Mouse (Mus musculus) myocyte (in vitro differentiated cells): ENCODE measurements around the gene Map3k1.

Experiments used
- CEBPB ChIP-seq: IDR thresholded peaks from 2 replicates; pipeline ENCODE4 v1.6.1; 2011; ENCODE audit warnings: mild to moderate bottlenecking, moderate library complexity; ENCODE audit not compliant: poor library complexity, insufficient read depth, severe bottlenecking
- E2F4 ChIP-seq: IDR thresholded peaks from one replicate; pipeline ENCODE4 v1.6.1; 2011; ENCODE audit warnings: mild to moderate bottlenecking, control low read depth, moderate library complexity; ENCODE audit not compliant: insufficient read depth
- MAX ChIP-seq: IDR thresholded peaks from one replicate; pipeline ENCODE4 v1.6.1; 2011; ENCODE audit warnings: low read depth, mild to moderate bottlenecking, control low read depth
- MYOD1 ChIP-seq, 3 experiments: IDR thresholded peaks; one replicate each; pipeline ENCODE4 v1.6.1; 2011; ENCODE audit warnings: control low read depth in 2 of 3, low read depth in 2 of 3, mild to moderate bottlenecking in 2 of 3, moderate library complexity in 1 of 3; ENCODE audit not compliant: insufficient read length in 2 of 3, control insufficient read depth in 1 of 3
- MYOG ChIP-seq, 3 experiments: IDR thresholded peaks; one replicate each; pipeline ENCODE4 v1.6.1; 2011; ENCODE audit warnings: control low read depth in 2 of 3, low read depth in 2 of 3, mild to moderate bottlenecking in 2 of 3; ENCODE audit not compliant: insufficient read length in 2 of 3, control insufficient read depth in 1 of 3, insufficient read depth in 1 of 3
- POLR2A ChIP-seq: IDR thresholded peaks from one replicate; pipeline ENCODE4 v1.6.1; 2011; ENCODE audit warnings: low read depth, mild to moderate bottlenecking, control low read depth, moderate library complexity; ENCODE audit not compliant: insufficient read length
- POLR2AphosphoS2 ChIP-seq: IDR thresholded peaks from one replicate; pipeline ENCODE4 v1.6.1; 2011; ENCODE audit warnings: low read depth, control low read depth; ENCODE audit not compliant: insufficient read length
- SRF ChIP-seq: IDR thresholded peaks from one replicate; pipeline ENCODE4 v1.6.1; 2011; ENCODE audit warnings: low read depth; ENCODE audit not compliant: control insufficient read depth, insufficient read length
- TCF12 ChIP-seq: IDR thresholded peaks from one replicate; pipeline ENCODE4 v1.6.1; 2011; ENCODE audit warnings: mild to moderate bottlenecking, control low read depth; ENCODE audit not compliant: poor library complexity, insufficient read depth, severe bottlenecking
- TCF3 ChIP-seq: IDR thresholded peaks from one replicate; pipeline ENCODE4 v1.6.1; 2011; ENCODE audit warnings: low read depth, control low read depth; ENCODE audit not compliant: insufficient read length
- USF1 ChIP-seq: IDR thresholded peaks from one replicate; pipeline ENCODE4 v1.6.1; 2011; ENCODE audit warnings: low read depth, mild to moderate bottlenecking, control low read depth, moderate library complexity

- TF ChIP-seq POLR2A (no peak), TCF3 (no peak), TCF12 (no peak), E2F4 (no peak), USF1 (no peak), POLR2AphosphoS2 (no peak), CEBPB (no peak), MAX (no peak), MYOG (IDR thresholded peaks at IDR 0.05; ENCODE audit: control insufficient read depth in 1 of 3, insufficient read depth in 1 of 3, insufficient read length in 2 of 3, low read depth in 2 of 3) (no peak), MYOD1 (IDR thresholded peaks at IDR 0.05; ENCODE audit: control insufficient read depth in 1 of 3, insufficient read length in 2 of 3, low read depth in 2 of 3) (no peak), SRF (no peak)
Observed at GRCm38 (mm10) chr13:111744233-111745000, 64.4 kb downstream of the Map3k1 start.
